In genomic region chr7:120982968-120983367, GRCm38 (mm10) we compare ENCODE assay signal across 8 mouse cellular contexts. TPM values are rescaled to one million over a fixed set of nuclear protein-coding genes. Genes with fewer than 3 reads are reported as not detected.
DNase-seq lines count a peak whose midpoint lies in the region; ATAC-seq and TF ChIP-seq lines count a peak whose summit lies in the region.

No protein-coding gene starts in this region.

- H3K27me3 ChIP-seq in kidney, embryonic 14.5 days (ENCODE audit: control insufficient read depth, insufficient read depth, low read length) = no peaks in the 10 kb centered on the region
- H3K27me3 ChIP-seq in hindbrain, postnatal 0 days (ENCODE audit: insufficient read depth, low read length) = no peaks in the 10 kb centered on the region
- H3K27me3 ChIP-seq in midbrain, embryonic 15.5 days (replicated peaks) = no peaks in the 10 kb centered on the region

- H3K27ac ChIP-seq in kidney, embryonic 14.5 days (ENCODE audit: low read depth, low read length) = no peak overlapping the region; the same call in 1 of the 2 replicates
- peak overlapping the region; percentile 64; the same call in 1 of the 2 replicates for H3K27ac ChIP-seq in bone marrow macrophage, adult 2 months (ENCODE audit: insufficient read depth, low read depth, low read length)
- no peak overlapping the region for H3K27ac ChIP-seq in hindbrain, postnatal 0 days
- H3K27ac ChIP-seq in midbrain, embryonic 15.5 days = no peak overlapping the region

- TF ChIP-seq CTCF in bone marrow macrophage, adult 2 months (IDR thresholded peaks at IDR 0.05; ENCODE audit: low read depth, low read length) = no peak
- TF ChIP-seq CTCF in hindbrain, postnatal 0 days (IDR thresholded peaks at IDR 0.05; ENCODE audit: low read depth) = no peak

- H3K9ac ChIP-seq in kidney, embryonic 14.5 days (ENCODE audit: low read depth, low read length) = peak overlapping the region; percentile 77
- H3K9ac ChIP-seq in hindbrain, postnatal 0 days (replicated peaks; ENCODE audit: low read length) = peak overlapping the region; percentile 41
- H3K9ac ChIP-seq in midbrain, embryonic 15.5 days = peak overlapping the region; percentile 84; the same call in 1 of the 2 replicates

- no peaks in the 10 kb centered on the region for H3K36me3 ChIP-seq in kidney, embryonic 14.5 days (ENCODE audit: control insufficient read depth, insufficient read depth, low read length)
- no peaks in the 10 kb centered on the region for H3K36me3 ChIP-seq in hindbrain, postnatal 0 days (ENCODE audit: insufficient read depth, low read length)
- no peaks in the 10 kb centered on the region for H3K36me3 ChIP-seq in midbrain, embryonic 15.5 days (replicated peaks)

- peak overlapping the region; percentile 78 for H3K4me2 ChIP-seq in kidney, embryonic 14.5 days (replicated peaks; ENCODE audit: low read depth, low read length)
- peak overlapping the region; percentile 90 for H3K4me2 ChIP-seq in hindbrain, postnatal 0 days (ENCODE audit: low read depth, low read length)
- peak overlapping the region; percentile 87 for H3K4me2 ChIP-seq in midbrain, embryonic 15.5 days

- DNase-seq in kidney, adult 9 months = no peak
- DNase-seq in hindbrain, postnatal 0 days (ENCODE audit: low spot score) = peak; percentile 23
- DNase-seq in gastrocnemius, postnatal 14 days = no peak
- DNase-seq in adrenal gland, adult 8-10 months = no peak
- DNase-seq in cerebellum, adult 11-12 months = no peak

- intact Hi-C loops in gastrocnemius, postnatal 14 days (cut with DNase I; ENCODE audit: low total_unique reads) = loop anchor here (10.0 kb wide), 1 partner anchor 52 kb away; the partner anchor contains the start of gene Mettl9

- TF ChIP-seq POLR2A in bone marrow macrophage, adult 2 months (IDR thresholded peaks at IDR 0.05; ENCODE audit: borderline replicate concordance, low read depth, low read length) = no peak

- peaks cover 8% of the 10 kb centered on the region; the same call in 1 of the 2 replicates for H3K4me1 ChIP-seq in kidney, embryonic 14.5 days (ENCODE audit: control insufficient read depth, insufficient read depth, low read length)
- H3K4me1 ChIP-seq in bone marrow macrophage, adult 2 months (ENCODE audit: control insufficient read depth, insufficient read depth, low read length) = peaks cover 20% of the 10 kb centered on the region
- H3K4me1 ChIP-seq in hindbrain, postnatal 0 days (ENCODE audit: insufficient read depth, low read length) = peaks cover 5% of the 10 kb centered on the region; the same call in 1 of the 2 replicates
- H3K4me1 ChIP-seq in midbrain, embryonic 15.5 days = peaks cover 20% of the 10 kb centered on the region

- peak overlapping the region; percentile 93 for H3K4me3 ChIP-seq in kidney, embryonic 14.5 days (ENCODE audit: low read length)
- H3K4me3 ChIP-seq in bone marrow macrophage, adult 2 months (ENCODE audit: insufficient read depth, low read length) = peak overlapping the region; percentile 75
- peak overlapping the region; percentile 97 for H3K4me3 ChIP-seq in hindbrain, postnatal 0 days (ENCODE audit: low read length)
- H3K4me3 ChIP-seq in midbrain, embryonic 15.5 days = peak overlapping the region; percentile 98

- peak; percentile 7; the same call in 1 of the 2 replicates for ATAC-seq in kidney, embryonic 14.5 days (ENCODE audit: low FRiP score, low TSS enrichment)
- no peak for ATAC-seq in hindbrain, postnatal 0 days
- ATAC-seq in midbrain, embryonic 15.5 days (replicated peaks) = no peak

- H3K9me3 ChIP-seq in kidney, embryonic 14.5 days (ENCODE audit: control insufficient read depth, low read length) = no peaks in the 10 kb centered on the region
- no peaks in the 10 kb centered on the region for H3K9me3 ChIP-seq in hindbrain, postnatal 0 days (ENCODE audit: low read length)
- H3K9me3 ChIP-seq in midbrain, embryonic 15.5 days = no peaks in the 10 kb centered on the region

- WGBS in kidney, embryonic 14.5 days = 3% methylated on average over 7 of the region's 7 CpGs
- 12% methylated on average over 7 of the region's 7 CpGs for WGBS in hindbrain, postnatal 0 days
- WGBS in midbrain, embryonic 15.5 days = 16% methylated on average over 7 of the region's 7 CpGs

RNA-seq across cellular contexts. Expression of gene Mfsd13b, which starts 0.7 kb away (rescaled TPM):
- polyA plus RNA-seq in kidney, embryonic 14.5 days (2014; fragmentation: Nextera tagmentation; extraction: Ambion mirVana) = not detected in 2 replicates
- polyA plus RNA-seq in bone marrow macrophage, adult 2 months (2012; ENCODE audit: insufficient read depth, insufficient read length, missing spikeins) = 3.3 TPM in 1 of 2 replicates, not detected in the other
- total RNA-seq in hindbrain, postnatal 0 days (2014; rRNA removed) = 0.58 and 1.3 TPM in 2 replicates
- polyA plus RNA-seq in hindbrain, postnatal 0 days (2015; fragmentation: Nextera tagmentation; extraction: Ambion mirVana) = 0.19 and 0.21 TPM in 2 replicates
- polyA plus RNA-seq in midbrain, embryonic 15.5 days (2015; fragmentation: Nextera tagmentation; extraction: Ambion mirVana) = 0.18 and 0.49 TPM in 2 replicates
- not detected for total RNA-seq in gastrocnemius, postnatal 14 days (2021)
- under 1 TPM in 2 of 4 experiments, not detected in 2; 0.15 to 0.49 TPM for total RNA-seq in adrenal gland, adult 8-10 months (2022)

RNA-seq across cellular contexts. Expression of gene Cdr2, which starts 0.9 kb away (rescaled TPM):
- 10.1 and 13.1 TPM in 2 replicates for polyA plus RNA-seq in kidney, embryonic 14.5 days (2014; fragmentation: Nextera tagmentation; extraction: Ambion mirVana)
- polyA plus RNA-seq in bone marrow macrophage, adult 2 months (2012; ENCODE audit: insufficient read depth, insufficient read length, missing spikeins) = 4.9 and 6.1 TPM in 2 replicates
- total RNA-seq in hindbrain, postnatal 0 days (2014; rRNA removed) = 23.9 and 24.6 TPM in 2 replicates
- 9.2 and 11.2 TPM in 2 replicates for polyA plus RNA-seq in hindbrain, postnatal 0 days (2015; fragmentation: Nextera tagmentation; extraction: Ambion mirVana)
- 14.7 and 15.0 TPM in 2 replicates for polyA plus RNA-seq in midbrain, embryonic 15.5 days (2015; fragmentation: Nextera tagmentation; extraction: Ambion mirVana)
- 1 to 10 TPM; 4.1 to 6.2 TPM for total RNA-seq in gastrocnemius, postnatal 14 days (2021)
- 10 to 100 TPM in 1 of 4 experiments, 1 to 10 TPM in 3; 4.9 to 13.0 (median 7.0) TPM for total RNA-seq in adrenal gland, adult 8-10 months (2022)

RNA-seq across cellular contexts. Expression of gene Mettl9, which starts 51.3 kb away (rescaled TPM):
- 189 and 203 TPM in 2 replicates for polyA plus RNA-seq in kidney, embryonic 14.5 days (2014; fragmentation: Nextera tagmentation; extraction: Ambion mirVana)
- 40.7 and 43.4 TPM in 2 replicates for polyA plus RNA-seq in bone marrow macrophage, adult 2 months (2012; ENCODE audit: insufficient read depth, insufficient read length, missing spikeins)
- 53.4 and 62.1 TPM in 2 replicates for total RNA-seq in hindbrain, postnatal 0 days (2014; rRNA removed)
- polyA plus RNA-seq in hindbrain, postnatal 0 days (2015; fragmentation: Nextera tagmentation; extraction: Ambion mirVana) = 153 and 155 TPM in 2 replicates
- polyA plus RNA-seq in midbrain, embryonic 15.5 days (2015; fragmentation: Nextera tagmentation; extraction: Ambion mirVana) = 184 and 186 TPM in 2 replicates
- total RNA-seq in gastrocnemius, postnatal 14 days (2021) = 10 to 100 TPM; 22.2 to 27.2 TPM
- total RNA-seq in adrenal gland, adult 8-10 months (2022) = 100 to 1,000 TPM; 104 to 126 (median 113) TPM
